Mouse (Mus musculus): ENCODE measurements at regions not wholly inside any gene's neighbourhood (a gene's known extent, or its start where the extent isn't known, plus 50 kb on each side); places are given as distances from the start of the nearest gene placed in this dataset.

DNA sequence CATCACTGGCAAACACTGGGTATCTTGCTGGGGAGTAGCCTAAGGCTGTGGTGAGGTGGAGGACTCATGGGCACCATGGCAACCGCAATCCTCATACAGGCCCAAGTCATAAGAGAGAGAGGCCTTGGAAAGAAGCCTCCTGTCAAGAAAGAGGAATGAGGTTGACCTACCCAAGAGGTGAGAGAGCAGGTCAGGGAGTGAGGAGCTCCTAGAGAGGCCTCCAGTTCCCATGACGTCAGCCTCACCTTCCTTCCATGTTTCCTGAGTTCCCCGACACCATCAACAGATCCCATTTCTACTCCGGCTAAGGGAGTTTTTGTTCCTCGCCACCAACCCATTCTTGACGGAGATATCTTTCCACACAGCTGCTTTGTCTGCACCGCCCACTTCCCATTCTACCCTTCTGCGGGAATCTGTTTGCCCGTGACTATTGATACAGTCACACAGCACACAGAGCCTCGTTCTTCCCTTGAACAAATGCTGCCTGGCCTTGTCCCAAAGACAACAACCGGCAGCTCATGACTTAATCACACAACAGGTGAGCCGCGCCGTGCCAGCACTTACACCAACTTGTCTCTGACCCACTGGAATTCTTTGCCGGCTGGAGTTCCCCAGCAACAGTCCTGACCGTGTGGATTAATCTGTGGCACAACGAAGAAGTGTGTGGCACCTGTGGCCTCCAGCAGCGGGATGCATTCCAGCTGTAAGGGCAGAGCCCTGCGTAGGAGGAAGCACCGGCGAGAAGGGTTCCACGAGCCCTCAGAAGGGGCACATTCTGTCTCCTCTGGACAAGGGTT lies 111.8 kb upstream of the Rreb1 start:
- no peak for DNase-seq

DNA sequence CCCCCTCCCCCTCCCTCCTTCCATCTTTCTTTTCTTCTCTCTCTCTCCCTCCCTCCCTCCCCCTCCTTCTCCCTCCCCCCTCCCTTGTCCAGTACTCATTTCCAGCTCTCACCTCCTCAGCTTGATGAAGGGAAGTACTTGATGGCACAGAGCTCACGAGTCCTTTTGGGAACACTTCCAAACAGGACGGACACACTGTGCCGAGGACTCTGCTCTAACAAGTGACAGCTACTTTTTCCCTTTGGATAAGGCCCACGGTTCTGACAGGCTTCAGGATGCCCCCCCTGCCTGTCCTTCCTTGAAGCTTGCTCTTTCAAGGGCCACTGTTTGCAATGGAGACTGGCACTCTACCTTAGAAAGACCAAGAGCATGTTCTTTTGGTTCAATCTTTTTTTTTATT lies 110.8 kb upstream of the Rreb1 start:
- no peak for DNase-seq

DNA sequence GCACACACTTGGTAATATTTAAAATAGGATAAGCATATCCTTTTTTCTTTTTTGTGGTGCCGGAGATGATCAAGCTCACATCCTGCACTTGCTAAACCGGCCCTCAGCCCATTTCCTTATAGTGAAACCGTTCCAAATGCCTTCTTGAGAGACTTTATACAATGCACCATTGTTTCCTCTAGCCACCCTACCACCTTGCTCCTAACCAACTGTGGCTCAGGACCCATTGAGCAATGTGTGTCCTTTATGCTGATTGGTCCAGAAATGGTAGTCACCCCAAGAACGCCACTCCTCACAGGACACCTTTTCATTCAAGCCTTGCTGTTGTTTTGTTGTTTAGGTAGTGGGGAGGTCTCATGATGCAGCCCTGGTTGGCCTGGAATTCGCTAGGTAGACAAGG lies 110.3 kb upstream of the Rreb1 start:
- no peak for DNase-seq

GRCm38 (mm10) chr13:37671109-37671508 lies 107.1 kb upstream of the Rreb1 start:
- DNase-seq: no peak

GRCm38 (mm10) chr13:37674676-37675350 lies 103.4 kb upstream of the Rreb1 start:
- DNase-seq: peak; percentile 74 to 76

DNA sequence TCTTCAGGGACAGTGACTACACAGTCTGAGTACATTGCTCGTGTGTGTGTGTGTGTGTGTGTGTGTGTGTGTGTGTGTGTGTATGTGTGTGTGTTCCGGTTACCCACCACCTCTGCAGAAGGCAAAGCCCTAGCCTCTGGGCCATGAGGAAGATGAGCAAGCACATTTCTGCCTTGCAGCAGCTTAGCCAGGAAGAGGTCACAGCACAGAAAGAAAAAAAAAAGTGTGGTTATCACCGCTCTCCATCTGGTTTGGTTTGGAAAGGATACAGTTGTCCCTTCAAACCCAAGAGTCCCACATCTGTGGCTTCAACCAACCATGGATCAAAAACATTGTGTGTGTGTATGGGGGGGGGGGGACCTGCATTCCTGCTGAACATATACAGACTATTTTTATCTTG lies 102.5 kb upstream of the Rreb1 start:
- no peak for DNase-seq

GRCm38 (mm10) chr13:37676912-37677311 lies 101.3 kb upstream of the Rreb1 start:
- DNase-seq: no peak

DNA sequence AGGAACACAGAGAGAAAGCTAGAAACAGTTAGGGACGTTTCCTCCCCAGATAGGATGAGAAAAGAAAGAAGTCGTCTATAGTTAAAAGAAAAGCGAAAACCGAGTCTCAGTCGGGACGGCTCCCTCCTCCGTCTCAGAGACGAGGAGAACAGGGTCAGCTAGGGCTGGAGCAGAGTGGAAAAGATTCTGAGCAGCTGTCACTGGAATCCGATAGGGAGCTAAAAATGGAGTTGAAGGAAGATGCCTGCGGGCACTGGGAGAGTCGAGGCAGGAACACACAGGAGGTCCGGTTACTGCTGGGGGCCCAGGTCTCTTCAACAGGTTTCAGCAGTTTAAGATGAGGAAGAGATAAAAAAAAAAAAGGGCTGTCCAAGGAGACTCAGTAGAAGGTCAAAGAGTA lies 99.9 kb upstream of the Rreb1 start:
- no peak for DNase-seq

- no peak for DNase-seq
These were observed 99.4 kb upstream of the Rreb1 start for GRCm38 (mm10) chr13:37678772-37679171.

GRCm38 (mm10) chr13:37680837-37681619 lies 97.2 kb upstream of the Rreb1 start:
- DNase-seq: no peak

DNA sequence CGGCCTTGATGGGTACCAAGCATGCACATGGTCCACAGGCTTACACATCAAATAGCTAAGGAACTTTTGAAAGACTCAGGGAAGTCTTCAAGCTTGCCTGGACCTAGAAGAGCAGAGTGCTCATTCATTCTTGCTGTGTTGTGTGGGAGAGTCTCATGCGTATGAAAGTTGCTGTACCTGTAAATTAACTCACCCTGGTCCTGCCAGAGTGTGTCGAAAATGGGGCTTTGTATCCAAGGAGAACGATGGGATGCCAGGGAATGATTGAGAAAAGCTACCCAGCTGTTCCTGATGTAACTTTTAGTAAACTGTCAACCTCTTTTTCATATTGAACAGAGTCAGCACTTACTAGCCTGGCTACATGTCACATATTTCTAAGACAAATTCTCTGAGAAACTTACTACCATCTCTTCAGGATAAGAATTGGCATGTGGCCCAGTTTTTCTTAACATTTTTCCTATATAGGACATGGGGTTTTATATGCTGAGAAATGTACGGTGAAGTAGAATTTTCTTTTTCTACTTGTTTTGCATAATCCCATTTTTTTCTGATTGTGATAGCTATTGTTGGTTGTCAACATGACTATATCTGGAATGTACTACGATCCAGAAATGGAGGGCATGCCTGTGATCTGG lies 95.0 kb upstream of the Rreb1 start:
- no peak for DNase-seq

GRCm38 (mm10) chr13:37685617-37686016 lies 92.6 kb upstream of the Rreb1 start:
- no peak for DNase-seq

GRCm38 (mm10) chr13:37686109-37686508 lies 92.1 kb upstream of the Rreb1 start:
- peak in 1 of 2 experiments; percentile 17 for DNase-seq

DNA sequence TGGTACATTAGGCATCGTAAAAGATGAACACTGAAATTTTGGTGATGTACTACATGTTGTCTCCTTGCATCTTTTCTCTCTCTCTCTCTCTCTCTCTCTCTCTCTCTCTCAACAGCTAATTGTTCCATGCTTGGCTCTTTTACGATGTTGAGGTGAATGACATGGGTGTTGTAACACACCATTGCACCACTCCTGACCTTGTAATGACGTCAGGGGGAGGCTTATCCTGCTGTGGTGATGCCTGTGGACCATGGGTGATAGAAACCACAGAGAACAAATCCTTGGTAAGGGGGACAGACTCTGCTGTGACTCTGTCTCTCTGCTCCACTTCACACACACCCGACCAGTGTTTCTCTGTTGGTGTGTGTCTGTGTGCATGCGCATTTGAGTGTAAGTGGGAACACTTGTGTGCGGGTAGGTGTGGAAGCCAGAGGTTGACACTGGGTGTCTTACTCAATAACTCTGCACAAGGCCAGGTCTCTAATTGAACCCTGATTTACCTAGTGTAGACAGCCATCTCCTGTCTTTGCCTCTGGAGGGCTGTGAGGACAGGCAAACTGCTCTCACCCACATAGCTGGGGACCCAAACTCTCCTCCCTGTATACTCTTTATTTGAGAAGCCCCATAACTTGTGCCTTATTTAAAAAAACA lies 88.9 kb upstream of the Rreb1 start:
- DNase-seq: no peak

DNA sequence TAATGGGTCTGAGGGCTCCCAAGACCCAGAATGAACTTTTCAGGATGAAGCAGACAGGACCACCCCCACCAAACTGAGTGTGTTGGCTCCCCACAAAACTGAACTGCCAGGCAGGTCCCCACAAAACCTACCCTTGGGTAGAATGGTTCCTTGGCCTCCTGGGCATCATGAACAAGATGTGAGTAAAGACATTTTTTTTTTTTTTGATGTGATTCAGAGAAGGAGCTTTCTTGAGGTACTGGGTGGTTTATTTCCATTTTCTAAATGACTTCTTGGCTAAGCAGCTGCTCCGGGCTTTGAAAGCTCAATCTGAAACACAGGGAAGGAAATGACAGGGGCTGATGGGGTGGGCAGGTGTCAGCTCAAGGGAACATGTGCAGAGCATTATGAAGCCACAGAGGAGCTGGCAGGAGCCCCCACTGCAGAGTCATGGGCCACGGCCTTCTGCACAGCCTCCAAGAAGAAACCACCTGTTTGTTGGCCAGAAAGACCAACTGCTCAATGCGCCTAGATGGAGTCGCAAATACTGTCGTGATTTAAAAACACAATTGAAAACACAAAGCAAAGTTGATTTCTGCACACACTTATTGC lies 86.2 kb upstream of the Rreb1 start:
- DNase-seq: no peak

DNA sequence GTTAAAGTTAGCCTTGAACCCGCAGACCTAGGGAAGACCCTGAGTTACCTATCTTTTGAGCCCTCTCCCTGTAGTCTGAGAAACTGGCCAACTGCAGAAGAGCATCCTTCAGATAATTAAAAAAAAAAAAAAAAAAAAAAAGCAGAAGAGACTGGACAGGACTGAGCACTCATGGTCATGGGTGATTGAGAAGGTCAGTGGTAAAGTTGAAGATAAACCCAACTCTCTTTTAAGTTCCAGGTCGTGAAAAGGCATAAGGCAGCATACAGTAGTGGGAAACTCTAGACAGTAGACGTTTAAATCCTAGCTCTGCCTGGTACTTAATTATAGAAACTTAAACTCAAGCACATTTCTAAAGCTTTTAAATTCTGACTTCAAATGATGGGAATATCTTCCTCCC lies 84.6 kb upstream of the Rreb1 start:
- DNase-seq: no peak

- DNase-seq: no peak
These were observed 73.7 kb upstream of the Rreb1 start for GRCm38 (mm10) chr13:37704475-37704874.

GRCm38 (mm10) chr13:37705482-37705881 lies 72.7 kb upstream of the Rreb1 start:
- DNase-seq: no peak

- peak; percentile 7 to 9 for DNase-seq
These were observed 67.3 kb upstream of the Rreb1 start for GRCm38 (mm10) chr13:37710913-37711312.

- DNase-seq: no peak
These were observed 65.2 kb upstream of the Rreb1 start for GRCm38 (mm10) chr13:37712908-37713496.

DNA sequence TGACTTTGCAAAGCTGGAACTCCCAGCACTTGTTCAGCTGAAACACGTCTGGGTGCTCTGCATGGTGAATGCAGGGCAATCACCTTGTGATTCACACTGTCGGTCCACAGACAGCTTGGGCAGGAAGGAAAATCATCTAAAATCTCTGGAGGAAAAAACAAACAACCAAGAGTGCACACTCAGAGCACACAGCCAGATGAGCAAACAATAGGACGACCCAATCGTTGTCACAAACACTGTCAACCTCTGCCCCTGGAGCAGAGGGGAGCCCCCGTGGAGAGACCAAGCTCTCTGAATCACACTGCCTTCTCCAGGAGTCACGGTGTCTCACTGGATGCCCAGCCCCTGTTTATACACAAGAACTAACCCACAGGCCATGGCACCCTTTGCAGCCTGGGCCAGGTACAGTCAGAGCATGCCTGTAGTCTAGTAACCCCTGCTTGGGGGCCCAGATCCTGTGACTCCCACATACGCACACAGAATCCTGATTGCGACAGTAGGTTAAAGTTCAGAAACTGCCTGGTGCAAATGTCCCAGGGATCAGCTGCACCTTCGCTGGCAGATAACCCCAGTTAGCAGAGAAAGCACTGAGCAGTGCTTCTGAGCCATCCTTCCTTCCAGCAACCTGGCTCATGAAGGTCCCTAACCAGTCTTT lies 63.0 kb upstream of the Rreb1 start:
- DNase-seq: no peak
